ENCODE assay signal across 9 mouse cellular contexts in genomic region chr10:80921923-80922322, GRCm38 (mm10). TPM values are rescaled to one million over a fixed set of nuclear protein-coding genes. Genes with fewer than 3 reads are reported as not detected.
DNase-seq lines count a peak whose midpoint lies in the region; ATAC-seq and TF ChIP-seq lines count a peak whose summit lies in the region.
"Had no signal": no experiment of that assay in that cellular context is flagged by ENCODE, and none has a peak within 500 bp of the region (broad histone marks: within the 10 kb centered on the region; RNA-seq: fewer than 3 reads in every experiment).

No protein-coding gene starts in this region.

- H3K4me2 ChIP-seq in embryonic facial prominence, embryonic 14.5 days (ENCODE audit: low read depth, low read length), result peak overlapping the region; percentile 57
- peak overlapping the region; percentile 53 for H3K4me2 ChIP-seq in hindbrain, postnatal 0 days (ENCODE audit: low read depth, low read length)
- peak overlapping the region; percentile 58 for H3K4me2 ChIP-seq in lung, embryonic 15.5 days

- WGBS in embryonic facial prominence, embryonic 14.5 days, result 2% methylated on average over 15 of the region's 16 CpGs
- 5% methylated on average over 16 of the region's 16 CpGs for WGBS in hindbrain, postnatal 0 days
- WGBS in lung, embryonic 15.5 days, result 5% methylated on average over 16 of the region's 16 CpGs
- 27% methylated on average over 16 of the region's 16 CpGs for WGBS in small intestine, adult 2 months

- no peaks in the 10 kb centered on the region for H3K9me3 ChIP-seq in embryonic facial prominence, embryonic 14.5 days (ENCODE audit: control insufficient read depth, low read length)
- no peaks in the 10 kb centered on the region for H3K9me3 ChIP-seq in hindbrain, postnatal 0 days (ENCODE audit: low read length)
- no peaks in the 10 kb centered on the region for H3K9me3 ChIP-seq in lung, embryonic 15.5 days

- H3K36me3 ChIP-seq in embryonic facial prominence, embryonic 14.5 days (ENCODE audit: control insufficient read depth, insufficient read depth, low read length), result no peaks in the 10 kb centered on the region
- H3K36me3 ChIP-seq in hindbrain, postnatal 0 days (ENCODE audit: insufficient read depth, low read length), result no peaks in the 10 kb centered on the region
- H3K36me3 ChIP-seq in lung, embryonic 15.5 days, result no peaks in the 10 kb centered on the region
- no peaks in the 10 kb centered on the region for H3K36me3 ChIP-seq in small intestine, adult 2 months (ENCODE audit: control insufficient read depth, insufficient read depth, low read length)

- H3K27ac ChIP-seq in embryonic facial prominence, embryonic 14.5 days (replicated peaks; ENCODE audit: low read depth, low read length), result 0 out of 2 replicates have a peak overlapping the region, but pooled peaks have one; percentile 24
- no peak overlapping the region for H3K27ac ChIP-seq in hindbrain, postnatal 0 days
- H3K27ac ChIP-seq in lung, embryonic 15.5 days, result peak overlapping the region; percentile 75
- H3K27ac ChIP-seq in small intestine, adult 2 months (ENCODE audit: insufficient read depth, low read depth, low read length), result no peak overlapping the region

- peak; percentile 39; the same call in 1 of the 2 replicates for ATAC-seq in embryonic facial prominence, embryonic 14.5 days (ENCODE audit: low read depth)
- 0 out of 2 replicates have a peak, but pooled peaks have one; percentile 33 for ATAC-seq in hindbrain, postnatal 0 days
- ATAC-seq in lung, embryonic 15.5 days (ENCODE audit: borderline replicate concordance, extremely low read depth, low FRiP score, low TSS enrichment), result peak; percentile 71
- no peak for ATAC-seq in CD4-positive, CD25-positive, alpha-beta regulatory T cell, adult 4 months
- no peak; the same call in 1 of the 2 replicates for ATAC-seq in megakaryocyte-erythroid progenitor cell, adult 5-6 weeks (replicated peaks; ENCODE audit: low FRiP score, low TSS enrichment, poor library complexity, severe bottlenecking)

- H3K27me3 ChIP-seq in embryonic facial prominence, embryonic 14.5 days (replicated peaks; ENCODE audit: control insufficient read depth, insufficient read depth, low read length), result no peaks in the 10 kb centered on the region
- H3K27me3 ChIP-seq in hindbrain, postnatal 0 days (ENCODE audit: insufficient read depth, low read length), result no peaks in the 10 kb centered on the region
- no peaks in the 10 kb centered on the region for H3K27me3 ChIP-seq in lung, embryonic 15.5 days
- H3K27me3 ChIP-seq in small intestine, adult 2 months (ENCODE audit: control insufficient read depth, insufficient read depth, low read length), result no peaks in the 10 kb centered on the region

- no peak for TF ChIP-seq CTCF in brain, embryonic 14.5 days (IDR thresholded peaks at IDR 0.05; ENCODE audit: borderline replicate concordance, extremely low read depth, insufficient read depth, insufficient read length)
- TF ChIP-seq CTCF in hindbrain, postnatal 0 days (IDR thresholded peaks at IDR 0.05; ENCODE audit: low read depth), result no peak
- no peak for TF ChIP-seq CTCF in small intestine, adult 2 months (IDR thresholded peaks at IDR 0.05; ENCODE audit: extremely low read depth, insufficient read length, insufficient replicate concordance, low read depth, low read length)

- peaks cover 9% of the 10 kb centered on the region for H3K4me1 ChIP-seq in embryonic facial prominence, embryonic 14.5 days (ENCODE audit: control insufficient read depth, insufficient read depth, low read length)
- H3K4me1 ChIP-seq in hindbrain, postnatal 0 days (ENCODE audit: insufficient read depth, low read length), result 0 out of 2 replicates have a peak, but pooled peaks cover 2% of the 10 kb centered on the region
- H3K4me1 ChIP-seq in lung, embryonic 15.5 days, result peaks cover 29% of the 10 kb centered on the region
- peaks cover 4% of the 10 kb centered on the region for H3K4me1 ChIP-seq in small intestine, adult 2 months (ENCODE audit: control insufficient read depth, insufficient read depth, insufficient read length, low read length)

- peak overlapping the region; percentile 33 for H3K4me3 ChIP-seq in embryonic facial prominence, embryonic 14.5 days (ENCODE audit: low read depth, low read length)
- H3K4me3 ChIP-seq in hindbrain, postnatal 0 days (ENCODE audit: low read length), result peak overlapping the region; percentile 23
- peak overlapping the region; percentile 31 for H3K4me3 ChIP-seq in lung, embryonic 15.5 days
- H3K4me3 ChIP-seq in small intestine, adult 2 months (ENCODE audit: low read depth, low read length), result peak overlapping the region; percentile 45

- DNase-seq in brain, embryonic 14.5 days (ENCODE audit: low read depth), result peak; percentile 49
- peak; percentile 87 for DNase-seq in embryonic facial prominence, embryonic 14.5 days (ENCODE audit: low spot score)
- peak; percentile 62 for DNase-seq in hindbrain, postnatal 0 days (ENCODE audit: low spot score)
- DNase-seq in right cerebral cortex, postnatal 36 days (ENCODE audit: low spot score in 2 of 2), result no peak

- no peak for TF ChIP-seq POLR2A in brain, embryonic 14.5 days (IDR thresholded peaks at IDR 0.05; ENCODE audit: borderline replicate concordance, extremely low read depth, insufficient read depth, insufficient read length, poor library complexity, severe bottlenecking)
- TF ChIP-seq POLR2A in small intestine, adult 2 months (IDR thresholded peaks at IDR 0.05; ENCODE audit: low read depth, low read length), result no peak

- H3K9ac ChIP-seq in embryonic facial prominence, embryonic 14.5 days (ENCODE audit: low read depth, low read length), result peak overlapping the region; percentile 55
- peak overlapping the region; percentile 9; the same call in 1 of the 2 replicates for H3K9ac ChIP-seq in hindbrain, postnatal 0 days (replicated peaks; ENCODE audit: low read length)
- H3K9ac ChIP-seq in lung, embryonic 15.5 days, result peak overlapping the region; percentile 43

RNA-seq across cellular contexts. Expression of gene Lmnb2, which starts 3.9 kb away (rescaled TPM):
- 58.8 and 72.3 TPM in 2 replicates for polyA plus RNA-seq in brain, embryonic 14.5 days (2012; rRNA removed)
- polyA plus RNA-seq in embryonic facial prominence, embryonic 14.5 days (2014; fragmentation: Nextera tagmentation; extraction: Ambion mirVana), result 21.6 and 22.9 TPM in 2 replicates
- total RNA-seq in hindbrain, postnatal 0 days (2014; rRNA removed), result 42.3 and 43.2 TPM in 2 replicates
- 24.8 and 25.6 TPM in 2 replicates for polyA plus RNA-seq in hindbrain, postnatal 0 days (2015; fragmentation: Nextera tagmentation; extraction: Ambion mirVana)
- polyA plus RNA-seq in lung, embryonic 15.5 days (2015; fragmentation: Nextera tagmentation; extraction: Ambion mirVana), result 55.8 and 60.4 TPM in 2 replicates
- polyA plus RNA-seq in small intestine, adult 2 months (2012; rRNA removed), result 14.5 and 29.2 TPM in 2 replicates
- polyA plus RNA-seq in CD4-positive, CD25-positive, alpha-beta regulatory T cell, adult 4 months (2017; shearing (Covaris generic)), result 1 to 10 TPM; 3.3 to 4.7 TPM
- 14.9 and 24.4 TPM in 2 replicates for total RNA-seq in megakaryocyte-erythroid progenitor cell, adult 5-6 weeks (2014; fragmentation: Nextera tagmentation)
- 24.0 and 29.0 TPM in 2 replicates for total RNA-seq in megakaryocyte-erythroid progenitor cell, adult 5-6 weeks (2017)

RNA-seq across cellular contexts. Expression of gene Gadd45b, which starts 8.0 kb away (rescaled TPM):
- 8.4 and 8.5 TPM in 2 replicates for polyA plus RNA-seq in brain, embryonic 14.5 days (2012; rRNA removed)
- 35.5 and 39.9 TPM in 2 replicates for polyA plus RNA-seq in embryonic facial prominence, embryonic 14.5 days (2014; fragmentation: Nextera tagmentation; extraction: Ambion mirVana)
- 4.4 and 8.2 TPM in 2 replicates for total RNA-seq in hindbrain, postnatal 0 days (2014; rRNA removed)
- 7.5 and 8.6 TPM in 2 replicates for polyA plus RNA-seq in hindbrain, postnatal 0 days (2015; fragmentation: Nextera tagmentation; extraction: Ambion mirVana)
- 42.7 and 42.9 TPM in 2 replicates for polyA plus RNA-seq in lung, embryonic 15.5 days (2015; fragmentation: Nextera tagmentation; extraction: Ambion mirVana)
- 16.2 and 29.7 TPM in 2 replicates for polyA plus RNA-seq in small intestine, adult 2 months (2012; rRNA removed)
- 10 to 100 TPM; 25.3 to 38.9 TPM for polyA plus RNA-seq in CD4-positive, CD25-positive, alpha-beta regulatory T cell, adult 4 months (2017; shearing (Covaris generic))
- total RNA-seq in megakaryocyte-erythroid progenitor cell, adult 5-6 weeks (2014; fragmentation: Nextera tagmentation), result not detected in 2 replicates
- total RNA-seq in megakaryocyte-erythroid progenitor cell, adult 5-6 weeks (2017), result 7.5 and 8.7 TPM in 2 replicates

RNA-seq across cellular contexts. Expression of gene Timm13, which starts 21.2 kb away (rescaled TPM):
- 174 and 253 TPM in 2 replicates for polyA plus RNA-seq in brain, embryonic 14.5 days (2012; rRNA removed)
- polyA plus RNA-seq in embryonic facial prominence, embryonic 14.5 days (2014; fragmentation: Nextera tagmentation; extraction: Ambion mirVana), result 325 and 348 TPM in 2 replicates
- 150 and 155 TPM in 2 replicates for total RNA-seq in hindbrain, postnatal 0 days (2014; rRNA removed)
- polyA plus RNA-seq in hindbrain, postnatal 0 days (2015; fragmentation: Nextera tagmentation; extraction: Ambion mirVana), result 366 and 369 TPM in 2 replicates
- 305 and 307 TPM in 2 replicates for polyA plus RNA-seq in lung, embryonic 15.5 days (2015; fragmentation: Nextera tagmentation; extraction: Ambion mirVana)
- 132 and 250 TPM in 2 replicates for polyA plus RNA-seq in small intestine, adult 2 months (2012; rRNA removed)
- 100 to 1,000 TPM; 212 to 257 TPM for polyA plus RNA-seq in CD4-positive, CD25-positive, alpha-beta regulatory T cell, adult 4 months (2017; shearing (Covaris generic))
- total RNA-seq in megakaryocyte-erythroid progenitor cell, adult 5-6 weeks (2014; fragmentation: Nextera tagmentation), result 206 and 233 TPM in 2 replicates
- total RNA-seq in megakaryocyte-erythroid progenitor cell, adult 5-6 weeks (2017), result 27.7 and 49.2 TPM in 2 replicates

RNA-seq across cellular contexts. Expression of gene Tmprss9, which starts 50.3 kb away (rescaled TPM):
- 0.22 and 0.26 TPM in 2 replicates for polyA plus RNA-seq in brain, embryonic 14.5 days (2012; rRNA removed)
- polyA plus RNA-seq in embryonic facial prominence, embryonic 14.5 days (2014; fragmentation: Nextera tagmentation; extraction: Ambion mirVana), result 0.06 and 0.08 TPM in 2 replicates
- 0.04 and 0.10 TPM in 2 replicates for total RNA-seq in hindbrain, postnatal 0 days (2014; rRNA removed)
- polyA plus RNA-seq in hindbrain, postnatal 0 days (2015; fragmentation: Nextera tagmentation; extraction: Ambion mirVana), result 0.14 and 0.26 TPM in 2 replicates
- polyA plus RNA-seq in lung, embryonic 15.5 days (2015; fragmentation: Nextera tagmentation; extraction: Ambion mirVana), result not detected in 2 replicates
- 0.66 and 1.3 TPM in 2 replicates for polyA plus RNA-seq in small intestine, adult 2 months (2012; rRNA removed)
- not detected for polyA plus RNA-seq in CD4-positive, CD25-positive, alpha-beta regulatory T cell, adult 4 months (2017; shearing (Covaris generic))
- 0.22 TPM in 1 of 2 replicates, not detected in the other for total RNA-seq in megakaryocyte-erythroid progenitor cell, adult 5-6 weeks (2014; fragmentation: Nextera tagmentation)
- total RNA-seq in megakaryocyte-erythroid progenitor cell, adult 5-6 weeks (2017), result not detected in 2 replicates
- total RNA-seq: adrenal gland, postnatal 36 days had no signal

Comparison
In these comparisons a context has a peak if more than half of its experiments do, and no peak if none do; other contexts are left out.
1. DNase-seq: peak in brain, embryonic 14.5 days (single experiment), embryonic facial prominence, embryonic 14.5 days (single experiment) and hindbrain, postnatal 0 days (single experiment); none in right cerebral cortex, postnatal 36 days (0 of 2).
2. ATAC-seq: peak in embryonic facial prominence, embryonic 14.5 days (single experiment), hindbrain, postnatal 0 days (single experiment) and lung, embryonic 15.5 days (single experiment); none in CD4-positive, CD25-positive, alpha-beta regulatory T cell, adult 4 months (single experiment) and megakaryocyte-erythroid progenitor cell, adult 5-6 weeks (single experiment).
3. H3K27ac ChIP-seq: peak in embryonic facial prominence, embryonic 14.5 days (single experiment) and lung, embryonic 15.5 days (single experiment); none in hindbrain, postnatal 0 days (single experiment) and small intestine, adult 2 months (single experiment).
4. Peak in every context shown above with its lines, with median percentiles within 50 percentile points of each other: H3K4me2 ChIP-seq, H3K4me3 ChIP-seq and H3K9ac ChIP-seq.